Mouse (Mus musculus): ENCODE results near the gene Gm4791.

The Gm4791 gene

DNA sequence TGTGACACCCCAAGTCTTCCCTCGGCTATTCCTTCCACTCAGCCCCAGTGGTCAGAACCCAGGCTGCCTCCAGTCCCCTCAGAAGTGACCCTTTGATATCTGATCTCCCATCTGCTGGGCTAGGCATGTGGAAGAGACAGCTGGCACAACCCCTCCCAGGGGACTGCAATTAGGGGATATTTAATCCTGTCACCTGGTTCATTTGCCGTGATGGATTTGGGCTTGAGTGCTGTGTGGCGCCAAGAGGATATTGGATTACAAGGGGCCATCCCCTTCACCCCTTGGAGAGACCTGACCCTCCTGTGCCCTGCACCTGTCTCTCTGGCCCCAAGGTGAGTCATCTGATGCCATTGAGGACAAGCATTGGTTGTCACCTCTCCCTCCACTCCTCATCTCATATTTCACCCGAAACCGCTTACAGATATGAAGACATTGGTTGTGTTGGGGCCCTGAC lies at the start of gene Gm4791:
Gene Gm4791, plus strand, starts transcription at position 404 of the 454 bp plus-strand sequence.
- no peak for DNase-seq

DNA sequence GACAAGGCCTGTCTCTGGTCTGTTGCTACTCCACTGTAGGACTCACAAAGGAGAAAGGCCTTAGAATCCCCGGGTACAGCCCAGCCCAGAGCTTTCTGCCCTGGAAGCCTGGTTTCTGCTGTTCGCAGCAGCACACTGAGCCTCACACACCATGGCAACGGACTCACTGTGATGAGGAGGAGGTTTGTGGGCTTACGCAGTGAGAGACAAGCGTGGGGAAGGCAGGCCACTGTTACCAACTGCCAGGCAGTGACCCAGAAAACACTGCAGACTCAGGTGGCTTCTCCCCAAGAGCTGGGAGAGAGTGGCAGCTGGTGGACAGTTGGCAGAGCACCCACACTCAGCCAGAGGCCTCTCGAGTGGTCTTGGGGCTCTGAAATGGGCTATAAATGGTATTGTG lies 42.3 kb upstream of the Gm4791 start:
- DNase-seq = no peak

DNA sequence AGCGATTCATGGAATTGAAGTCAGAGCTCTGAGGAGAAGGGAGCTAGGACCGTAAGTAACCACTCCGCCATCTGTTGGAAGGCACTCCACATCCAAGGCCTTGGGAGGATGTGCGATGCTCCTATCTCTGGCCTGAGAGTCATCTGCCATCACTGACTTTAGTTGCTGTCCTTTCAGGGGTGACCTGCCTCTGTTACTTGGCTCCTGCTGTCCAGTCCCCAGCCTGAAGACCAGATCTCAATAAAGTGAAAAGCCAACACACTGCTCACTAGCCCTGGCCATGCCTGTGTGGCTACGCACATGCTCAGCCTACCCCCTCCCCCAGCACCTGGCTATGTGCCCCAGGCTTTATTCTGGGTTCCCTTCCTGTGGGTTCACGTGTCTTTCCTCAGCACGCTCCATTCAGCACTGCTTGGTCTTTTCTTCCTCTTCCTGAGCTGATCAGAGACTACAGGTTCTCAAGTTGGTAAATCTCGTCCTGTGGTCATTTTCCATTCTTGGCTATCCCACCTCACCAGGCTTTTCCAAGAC lies 41.1 kb upstream of the Gm4791 start:
- DNase-seq = no peak

DNA sequence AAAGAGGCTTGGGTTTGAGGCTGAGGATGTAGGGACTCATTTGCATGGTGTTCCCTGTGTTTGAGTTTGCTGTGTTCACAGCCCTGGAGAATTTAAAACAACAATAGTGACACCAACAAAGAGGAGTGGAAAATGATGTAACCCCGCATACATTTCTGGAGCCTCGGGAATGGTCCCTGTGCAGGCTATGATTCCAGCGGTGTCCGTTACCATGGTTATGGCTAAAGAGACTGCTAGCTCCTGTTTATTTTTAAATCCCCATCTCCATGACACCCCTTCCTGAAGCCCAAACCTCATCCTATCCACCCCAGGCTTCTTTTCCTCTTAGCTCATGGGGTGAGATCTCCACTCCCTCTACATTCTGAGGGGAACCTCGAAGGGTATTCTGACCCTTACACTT lies 32.5 kb upstream of the Gm4791 start:
- DNase-seq = no peak

DNA sequence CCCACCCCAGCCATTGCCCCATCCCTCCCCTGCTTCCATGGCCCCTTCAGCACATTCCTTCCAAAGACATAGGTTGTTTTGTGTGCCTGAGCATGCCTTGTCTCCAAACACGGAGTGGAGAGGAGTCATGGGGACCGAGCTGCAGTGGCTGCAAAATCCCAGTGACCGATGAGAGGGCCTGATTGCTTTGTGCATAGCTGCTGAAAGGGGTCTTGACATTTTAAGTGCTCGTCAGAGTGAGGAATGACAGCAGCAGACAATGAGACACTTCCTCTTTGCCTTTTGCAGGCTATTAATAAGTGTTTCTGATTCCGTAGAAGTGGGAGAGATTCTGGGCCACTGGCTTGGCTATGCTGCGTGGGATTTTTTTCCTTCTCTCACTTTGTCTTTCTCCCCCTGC lies 29.6 kb upstream of the Gm4791 start:
- no peak for DNase-seq

DNA sequence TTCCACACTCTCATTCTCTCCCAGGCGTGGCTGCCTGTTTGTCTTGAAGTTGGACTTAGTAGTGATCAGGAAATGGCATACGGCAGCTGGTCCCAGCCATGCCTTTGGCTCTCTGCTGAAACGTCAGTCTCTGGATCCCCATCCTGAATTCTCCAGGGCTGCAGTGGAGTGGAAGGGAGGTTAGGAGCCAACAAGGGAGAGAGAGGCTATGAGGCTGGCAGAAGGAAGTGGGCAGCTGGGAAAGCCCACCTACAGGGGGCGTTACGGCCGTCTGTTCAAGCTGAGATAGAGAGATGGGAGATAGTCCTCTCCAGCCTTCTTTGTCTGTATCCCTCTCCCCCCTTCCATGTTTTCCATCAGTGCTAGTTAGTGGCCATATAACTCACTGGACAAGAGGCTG lies 29.1 kb upstream of the Gm4791 start:
- no peak for DNase-seq

DNA sequence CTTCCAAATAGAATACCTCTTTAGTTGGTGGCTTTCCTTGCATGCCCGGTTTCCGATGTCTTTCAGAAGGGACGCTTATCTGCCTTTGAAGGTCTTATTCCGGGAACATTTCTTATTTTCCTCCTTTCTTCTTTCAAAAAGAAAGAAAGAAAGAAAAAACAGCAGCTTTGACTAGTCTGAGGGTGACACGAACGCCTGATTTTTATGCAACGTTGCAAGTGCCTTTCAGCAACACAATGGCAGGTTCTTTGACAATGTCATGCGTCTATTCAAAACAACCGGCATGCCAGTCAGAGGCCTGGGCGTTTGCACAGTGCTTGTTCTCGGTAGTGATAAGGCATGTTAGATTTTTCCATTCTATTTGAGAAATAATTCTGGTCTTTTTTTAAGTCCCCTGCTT lies 19.7 kb upstream of the Gm4791 start:
- no peak for DNase-seq

DNA sequence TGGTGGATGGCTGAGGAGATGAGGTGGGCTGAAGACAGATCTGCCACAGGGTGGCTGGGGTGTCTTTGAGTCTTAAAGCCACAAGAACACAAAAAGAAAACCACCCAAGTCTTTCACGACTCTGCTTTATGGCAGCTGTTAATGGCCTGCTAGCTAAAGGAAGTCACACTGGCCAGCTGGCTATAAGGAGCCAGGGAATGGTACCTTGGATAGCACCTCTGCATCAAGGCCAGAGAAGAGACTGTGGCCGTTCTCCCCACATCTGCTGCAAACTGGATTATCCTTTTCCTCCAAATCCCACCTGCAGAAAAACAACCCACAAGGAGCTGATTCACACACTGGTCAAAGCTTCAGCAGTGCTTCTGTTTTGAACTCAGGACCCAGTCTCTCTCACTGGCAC lies 18.4 kb upstream of the Gm4791 start:
- peak; percentile 12 for DNase-seq

DNA sequence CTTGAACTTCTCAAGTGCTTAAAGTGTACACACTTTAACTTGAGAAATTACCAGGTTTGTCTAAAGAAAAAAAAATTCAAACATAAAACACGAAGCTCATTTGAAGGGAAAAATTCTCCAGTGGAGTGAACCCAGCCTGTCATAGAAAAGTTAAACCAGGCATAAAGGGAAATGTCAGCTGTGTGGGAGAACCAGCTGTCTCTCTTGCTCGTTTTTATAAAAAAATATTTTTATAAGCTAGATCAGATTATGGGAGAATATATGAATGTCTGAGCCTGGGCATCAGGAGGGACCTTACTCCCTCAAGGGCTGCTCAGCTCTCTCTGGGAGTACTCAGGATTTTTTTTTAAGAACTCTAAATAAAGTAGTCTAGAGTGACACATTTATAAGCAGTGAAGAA lies 15.1 kb upstream of the Gm4791 start:
- DNase-seq = no peak

DNA sequence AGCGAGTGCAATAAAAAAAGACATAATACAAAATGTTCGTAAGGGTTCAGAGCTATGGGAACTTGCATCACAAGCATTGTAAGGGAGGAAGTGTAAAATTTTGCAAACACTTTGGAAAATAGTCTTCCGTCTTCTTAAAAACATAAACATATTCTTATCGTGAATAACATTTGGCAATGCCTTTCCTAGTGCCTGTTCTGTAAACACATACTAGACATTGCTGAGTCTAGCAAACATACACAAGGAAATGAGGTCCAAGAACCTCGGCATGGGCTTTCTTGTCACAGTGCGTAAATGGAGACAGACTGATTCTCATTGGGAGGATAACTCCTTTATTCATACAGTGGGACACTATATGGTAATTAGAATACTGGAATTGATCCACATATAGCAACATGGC lies 43.0 kb downstream of the Gm4791 start:
- DNase-seq = no peak

All from kidney, postnatal 10 days (tissue).